Mouse (Mus musculus): ENCODE results near the gene Zfp108.

GRCm38 (mm10) chr7:24269256-24269655, 14.7 kb downstream of the Zfp108 start:
- no peak for TF ChIP-seq POLR2A (IDR thresholded peaks at IDR 0.05; ENCODE audit: low read depth, low read length)
- no peak for TF ChIP-seq CTCF (IDR thresholded peaks at IDR 0.05; ENCODE audit: borderline replicate concordance, insufficient read depth, low read length)

Data from embryonic fibroblast, embryonic 13.5 days (primary cell).